Mouse (Mus musculus) liver, embryonic 11.5 days (tissue): ENCODE results near the gene Rnf149. TPM values are rescaled to one million over a fixed set of nuclear protein-coding genes. Genes with fewer than 3 reads are reported as not detected.

Experiments used
- ATAC-seq: fragments of 200-750 bp; cut with Nextera tagmentation; replicated peaks from 2 replicates; pipeline ENCODE4 v1.8.0; 2017; ENCODE audit warnings: moderate number of reproducible peaks, mild to moderate bottlenecking, moderate TSS enrichment, moderate library complexity; ENCODE audit not compliant: low FRiP score
- DNase-seq: peaks from one replicate; pipeline ENCODE4 v3.0.0-alpha.2; 2017; ENCODE audit warnings: low spot score
- H3K27ac ChIP-seq: fragments of 300-500 bp; sonication (generic); 2 replicates; pipeline ENCODE4 v1.5.1; 2014; ENCODE audit warnings: mild to moderate bottlenecking, low read depth, low read length, control low read depth
- H3K27me3 ChIP-seq: fragments of 300-500 bp; sonication (generic); replicated peaks from 2 replicates; pipeline ENCODE4 v1.6.1; 2014; ENCODE audit warnings: low read length, mixed read lengths; ENCODE audit not compliant: control insufficient read depth, insufficient read depth
- H3K36me3 ChIP-seq: fragments of 300-500 bp; sonication (generic); 2 replicates; pipeline ENCODE4 v1.6.1; 2014; ENCODE audit warnings: mild to moderate bottlenecking, low read length, moderate library complexity, mixed read lengths; ENCODE audit not compliant: control insufficient read depth, insufficient read depth
- H3K4me1 ChIP-seq: fragments of 300-500 bp; sonication (generic); replicated peaks from 2 replicates; pipeline ENCODE4 v1.6.1; 2014; ENCODE audit warnings: low read length, mixed read lengths; ENCODE audit not compliant: control insufficient read depth, insufficient read depth
- H3K4me2 ChIP-seq: fragments of 300-500 bp; sonication (generic); 2 replicates; pipeline ENCODE4 v1.6.1; 2014; ENCODE audit warnings: mild to moderate bottlenecking, control low read depth, moderate library complexity
- H3K4me3 ChIP-seq: fragments of 300-500 bp; sonication (generic); 2 replicates; pipeline ENCODE4 v1.5.1; 2014; ENCODE audit warnings: low read depth, low read length, control low read depth
- H3K9ac ChIP-seq: fragments of 300-500 bp; sonication (generic); 2 replicates; pipeline ENCODE4 v1.6.1; 2014; ENCODE audit warnings: low read depth, low read length, control low read depth
- H3K9me3 ChIP-seq: fragments of 300-500 bp; sonication (generic); 2 replicates; pipeline ENCODE4 v1.6.1; 2016; ENCODE audit warnings: low read length, inconsistent platforms, mixed read lengths; ENCODE audit not compliant: control insufficient read depth
- WGBS: fragments of 180-500 bp; shearing (Covaris S2); extraction: QIAGEN DNeasy Blood & Tissue Kit; methylation state at CpG from one replicate; pipeline ENCODE4 v1.1.7; 2014; 5-methylcytosine and 5-hydroxymethylcytosine counted together
- polyA plus RNA-seq: library from polyadenylated mRNA; unstranded; fragments of >200 nt; fragmentation: Nextera tagmentation; extraction: Ambion mirVana; gene quantifications from 2 replicates; pipeline ENCODE4 v1.2.1, GENCODE M21; 2014

Rnf149 gene
- polyA plus RNA-seq, 1 experiment from 2014 or later: 27.5 TPM

DNA sequence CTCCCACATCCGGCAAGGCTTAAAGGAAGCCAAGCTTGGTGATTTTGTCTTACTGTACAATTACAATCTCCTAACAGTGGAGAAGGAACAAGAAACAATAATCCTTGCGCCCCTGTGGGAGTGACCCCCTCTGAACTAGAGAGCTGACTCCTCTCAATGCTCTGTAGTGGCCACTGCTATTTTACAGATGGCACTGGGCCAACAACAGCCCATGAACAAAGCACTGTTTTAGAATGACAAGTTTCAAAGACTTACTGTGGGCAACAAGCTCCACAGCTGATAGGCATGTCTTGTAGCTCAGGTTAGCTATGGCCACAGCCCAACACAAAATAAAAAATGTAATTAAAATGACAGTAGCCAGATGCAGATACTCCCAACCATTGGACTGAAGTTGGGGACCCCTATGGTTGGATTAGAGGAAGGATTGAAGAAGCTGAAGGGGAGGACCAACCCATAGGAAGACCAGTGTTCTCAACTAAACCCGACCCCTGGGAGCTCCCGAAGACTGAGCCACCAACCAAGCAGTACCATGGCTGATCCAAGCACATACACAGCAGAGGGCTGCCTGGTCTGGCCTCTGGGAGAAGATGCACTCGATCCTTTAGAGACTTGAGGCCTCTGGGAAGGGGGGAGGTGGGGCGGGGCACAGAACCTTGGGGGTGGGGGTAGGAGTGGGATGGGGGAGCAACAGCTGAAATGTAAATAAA, 30.9 kb downstream of the Rnf149 start:
- Histone ChIP-seq H3K9me3 (no peaks in the 10 kb centered on the region), H3K27ac (no peak overlapping the region), H3K27me3 (no peaks in the 10 kb centered on the region), H3K36me3 (peaks cover 17% of the 10 kb centered on the region; the same call in 1 of the 2 replicates), H3K4me1 (no peaks in the 10 kb centered on the region), H3K4me3 (no peak overlapping the region), H3K4me2 (no peak overlapping the region), H3K9ac (no peak overlapping the region)
- no peak for ATAC-seq
- 90% methylated on average over 6 of the region's 6 CpGs for whole genome bisulfite sequencing
- no peak for DNase-seq

DNA sequence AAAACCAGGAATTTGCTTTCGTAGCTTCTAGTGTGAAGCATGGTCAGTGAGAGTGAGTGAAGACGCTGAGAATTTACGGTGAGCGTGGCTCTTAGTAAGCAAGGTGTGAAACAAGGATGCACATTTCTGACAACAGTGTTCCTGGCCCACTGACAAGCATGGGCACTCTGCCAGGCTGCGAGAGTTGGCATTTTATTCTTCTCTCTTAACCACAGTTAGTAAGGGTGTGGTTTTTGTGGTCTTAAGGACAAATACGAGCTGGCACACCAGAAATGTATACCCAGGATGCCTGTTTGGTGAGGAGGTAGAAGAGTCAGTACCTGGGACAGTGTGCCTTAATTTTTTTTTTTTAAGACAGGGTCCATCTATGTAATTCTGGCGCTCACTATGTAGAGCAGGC, 31.6 kb downstream of the Rnf149 start:
- no peak for DNase-seq
- H3K27ac ChIP-seq: no peak overlapping the region
- peaks cover 18% of the 10 kb centered on the region for H3K36me3 ChIP-seq
- no peak overlapping the region for H3K9ac ChIP-seq
- H3K27me3 ChIP-seq: no peaks in the 10 kb centered on the region
- no peak for ATAC-seq
- no peak overlapping the region for H3K4me2 ChIP-seq
- H3K9me3 ChIP-seq: peaks cover 1% of the 10 kb centered on the region; the same call in 1 of the 2 replicates
- no peaks in the 10 kb centered on the region for H3K4me1 ChIP-seq
- H3K4me3 ChIP-seq: no peak overlapping the region
- WGBS: 87% methylated on average over 7 of the region's 7 CpGs

GRCm38 (mm10) chr1:39540592-39540991, 36.6 kb downstream of the Rnf149 start:
- Histone ChIP-seq H3K36me3 (peaks cover 40% of the 10 kb centered on the region), H3K4me2 (no peak overlapping the region), H3K4me1 (0 out of 2 replicates have a peak, but pooled peaks cover 6% of the 10 kb centered on the region), H3K9me3 (peaks cover 6% of the 10 kb centered on the region), H3K27ac (no peak overlapping the region), H3K27me3 (no peaks in the 10 kb centered on the region), H3K4me3 (no peak overlapping the region), H3K9ac (no peak overlapping the region)
- DNase-seq (no peak), ATAC-seq (no peak)

- DNase-seq (no peak), ATAC-seq (no peak)
- Histone ChIP-seq H3K36me3 (peaks cover 36% of the 10 kb centered on the region), H3K9me3 (peaks cover 6% of the 10 kb centered on the region), H3K4me2 (peak overlapping the region; percentile 31; the same call in 1 of the 2 replicates), H3K27ac (no peak overlapping the region), H3K27me3 (no peaks in the 10 kb centered on the region), H3K4me3 (no peak overlapping the region), H3K9ac (no peak overlapping the region), H3K4me1 (peaks cover 6% of the 10 kb centered on the region; the same call in 1 of the 2 replicates)
- WGBS: 83% methylated on average over 10 of the region's 10 CpGs
Observed at GRCm38 (mm10) chr1:39537631-39538380, 39.4 kb downstream of the Rnf149 start.

DNA sequence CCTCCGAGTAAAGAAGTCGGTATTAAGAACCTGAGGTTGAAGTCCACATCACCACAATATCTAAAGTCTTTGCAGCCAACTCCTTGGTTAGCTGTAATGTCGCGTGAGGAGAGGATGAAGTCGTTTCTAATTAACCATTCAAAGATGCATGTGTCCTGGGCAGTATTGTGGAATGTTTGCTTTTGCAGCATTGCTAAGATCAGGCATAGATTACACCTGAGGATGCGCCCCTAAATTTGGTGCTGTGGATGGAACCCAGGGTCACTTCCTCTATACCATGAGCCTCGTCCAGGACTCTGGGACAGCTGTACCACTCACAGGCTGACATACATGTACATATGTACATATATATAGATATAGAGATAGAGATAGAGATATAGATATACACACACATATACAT, 40.5 kb downstream of the Rnf149 start:
- Histone ChIP-seq H3K4me3 (peak overlapping the region; percentile 94), H3K27ac (no peak overlapping the region)
- 41% methylated on average over 7 of the region's 7 CpGs for WGBS

GRCm38 (mm10) chr1:39535515-39536311, 41.5 kb downstream of the Rnf149 start:
- H3K27me3 ChIP-seq: no peaks in the 10 kb centered on the region
- H3K4me1 ChIP-seq: peaks cover 6% of the 10 kb centered on the region; the same call in 1 of the 2 replicates
- peaks cover 6% of the 10 kb centered on the region for H3K9me3 ChIP-seq
- H3K36me3 ChIP-seq: peaks cover 27% of the 10 kb centered on the region
- peak overlapping the region; percentile 94 for H3K4me3 ChIP-seq
- under 1% methylated on average over 97 of the region's 100 CpGs for WGBS
- DNase-seq (peak; percentile 99), ATAC-seq (peak; percentile 89)
- peak overlapping the region; percentile 79 for H3K27ac ChIP-seq
- peak overlapping the region; percentile 88 for H3K4me2 ChIP-seq
- H3K9ac ChIP-seq: peak overlapping the region; percentile 87

More for the DNA sequence above, 40.5 kb downstream of the Rnf149 start:
- Histone ChIP-seq H3K36me3 (peaks cover 30% of the 10 kb centered on the region), H3K9ac (peak overlapping the region; percentile 87), H3K4me2 (peak overlapping the region; percentile 88), H3K4me1 (peaks cover 6% of the 10 kb centered on the region; the same call in 1 of the 2 replicates), H3K9me3 (peaks cover 6% of the 10 kb centered on the region), H3K27me3 (no peaks in the 10 kb centered on the region)
- ATAC-seq: no peak
- no peak for DNase-seq

DNA sequence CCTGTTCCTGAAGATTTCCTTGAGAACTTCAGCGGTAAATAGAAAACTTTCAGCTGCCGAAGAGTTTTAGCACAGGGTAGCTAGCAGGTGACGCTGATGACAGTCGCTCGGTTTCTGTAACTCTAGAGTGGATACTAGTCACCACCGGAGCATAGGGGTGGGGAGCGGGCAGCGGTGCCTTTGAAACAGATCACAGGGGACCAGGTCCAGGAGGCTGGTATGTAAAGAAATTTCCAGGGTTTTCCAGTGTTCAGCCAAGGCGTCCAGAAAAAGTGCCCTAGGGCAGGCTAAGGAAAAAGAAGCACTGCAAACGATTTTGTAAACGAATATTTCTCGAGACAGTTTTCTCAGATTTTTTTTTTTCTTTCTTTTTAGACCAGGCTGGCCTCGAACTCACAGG, 42.4 kb downstream of the Rnf149 start, which contains the start of gene Cnot11:
Cnot11 (plus strand) TSS at position 162 of the 400 bp plus-strand sequence.
- 35% methylated on average over 13 of the region's 13 CpGs for WGBS
- H3K27me3 ChIP-seq: no peaks in the 10 kb centered on the region
- ATAC-seq (no peak), DNase-seq (no peak)
- peak within 1 kb of the TSS; percentile 88 for H3K4me2 ChIP-seq
- H3K4me1 ChIP-seq: peaks cover 6% of the 10 kb centered on the region; the same call in 1 of the 2 replicates
- no peaks in the 10 kb centered on the region for H3K9me3 ChIP-seq
- peak within 1 kb of the TSS; percentile 87 for H3K9ac ChIP-seq
- H3K27ac ChIP-seq: peak within 1 kb of the TSS; percentile 79
- H3K4me3 ChIP-seq: peak within 1 kb of the TSS; percentile 94
- H3K36me3 ChIP-seq: peaks cover 18% of the 10 kb centered on the region

DNA sequence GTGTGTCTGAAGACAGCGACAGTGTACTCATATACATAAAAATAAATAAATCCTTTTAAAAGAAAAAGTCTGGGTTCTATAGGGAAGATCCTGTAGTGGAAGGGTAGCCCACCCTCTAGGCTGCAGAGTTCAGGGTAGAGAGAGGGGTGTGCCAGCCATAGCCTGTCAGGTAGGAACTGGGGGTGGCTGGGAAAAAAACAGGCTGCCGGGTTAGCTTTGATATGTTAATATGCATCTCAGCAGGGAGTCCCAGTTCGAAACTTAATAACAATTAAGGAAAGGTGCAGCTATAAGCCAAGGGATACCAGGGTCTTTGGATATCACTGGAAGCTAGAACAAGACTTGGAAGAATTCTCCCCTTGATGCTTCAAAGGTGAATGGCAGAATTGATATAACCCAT, 43.3 kb downstream of the Rnf149 start:
- H3K4me2 ChIP-seq: no peak overlapping the region
- peaks cover 10% of the 10 kb centered on the region; the same call in 1 of the 2 replicates for H3K36me3 ChIP-seq
- H3K27me3 ChIP-seq: no peaks in the 10 kb centered on the region
- H3K27ac ChIP-seq: no peak overlapping the region
- 45% methylated on average over 3 of the region's 3 CpGs for WGBS
- no peak overlapping the region for H3K9ac ChIP-seq
- no peak overlapping the region for H3K4me3 ChIP-seq
- DNase-seq (no peak), ATAC-seq (no peak)
- no peaks in the 10 kb centered on the region for H3K9me3 ChIP-seq
- H3K4me1 ChIP-seq: peaks cover 6% of the 10 kb centered on the region; the same call in 1 of the 2 replicates
